Mouse (Mus musculus) midbrain, embryonic 11.5 days (tissue): ENCODE results near the gene Tsfm. TPM values are rescaled to one million over a fixed set of nuclear protein-coding genes. Genes with fewer than 3 reads are reported as not detected.

Experiments used
- ATAC-seq: fragments of 200-750 bp; cut with Nextera tagmentation; 2 replicates; pipeline ENCODE4 v1.8.0; 2017; ENCODE audit warnings: moderate TSS enrichment, moderate library complexity; ENCODE audit not compliant: low FRiP score
- DNase-seq: peaks from one replicate; pipeline ENCODE4 v3.0.0; 2015; ENCODE audit warnings: low spot score; ENCODE audit errors: missing footprints
- H3K27ac ChIP-seq: fragments of 300-500 bp; sonication (generic); 2 replicates; pipeline ENCODE4 v1.5.1; 2014; ENCODE audit warnings: low read depth, low read length
- H3K27me3 ChIP-seq: fragments of 300-500 bp; sonication (generic); 2 replicates; pipeline ENCODE4 v1.6.1; 2014; ENCODE audit warnings: mild to moderate bottlenecking, low read length, moderate library complexity, mixed read lengths; ENCODE audit not compliant: control insufficient read depth, insufficient read depth
- H3K36me3 ChIP-seq: fragments of 300-500 bp; sonication (generic); 2 replicates; pipeline ENCODE4 v1.6.1; 2014; ENCODE audit warnings: mild to moderate bottlenecking, low read length, moderate library complexity, mixed read lengths; ENCODE audit not compliant: control insufficient read depth, insufficient read depth
- H3K4me1 ChIP-seq: fragments of 300-500 bp; sonication (generic); 2 replicates; pipeline ENCODE4 v1.6.1; 2014; ENCODE audit warnings: low read length; ENCODE audit not compliant: control insufficient read depth, insufficient read depth
- H3K4me2 ChIP-seq: fragments of 300-500 bp; sonication (generic); 2 replicates; pipeline ENCODE4 v1.6.1; 2014; ENCODE audit warnings: mild to moderate bottlenecking, moderate library complexity
- H3K4me3 ChIP-seq: fragments of 300-500 bp; sonication (generic); 2 replicates; pipeline ENCODE4 v1.5.1; 2014; ENCODE audit warnings: low read depth, low read length
- H3K9ac ChIP-seq: fragments of 300-500 bp; sonication (generic); 2 replicates; pipeline ENCODE4 v1.6.1; 2014; ENCODE audit warnings: low read length
- H3K9me3 ChIP-seq: fragments of 300-500 bp; sonication (generic); 2 replicates; pipeline ENCODE4 v1.6.1; 2016; ENCODE audit warnings: low read length; ENCODE audit not compliant: control insufficient read depth
- WGBS: fragments of 180-500 bp; shearing (Covaris S2); extraction: QIAGEN DNeasy Blood & Tissue Kit; methylation state at CpG from one replicate; pipeline ENCODE4 v1.1.7; 2014; 5-methylcytosine and 5-hydroxymethylcytosine counted together
- polyA plus RNA-seq: library from polyadenylated mRNA; unstranded; fragments of >200 nt; fragmentation: Nextera tagmentation; extraction: Ambion mirVana; gene quantifications from 2 replicates; pipeline ENCODE4 v1.2.1, GENCODE M21; 2014

The Tsfm gene
- polyA plus RNA-seq, 1 experiment from 2014 or later: 80.7 TPM

- Histone ChIP-seq H3K9me3 (no peaks in the 10 kb centered on the region), H3K27me3 (no peaks in the 10 kb centered on the region), H3K4me2 (no peak overlapping the region), H3K36me3 (no peaks in the 10 kb centered on the region), H3K4me3 (no peak overlapping the region), H3K9ac (no peak overlapping the region), H3K4me1 (no peaks in the 10 kb centered on the region), H3K27ac (no peak overlapping the region)
- ATAC-seq: no peak
- whole genome bisulfite sequencing: 82% methylated on average over 12 of the region's 12 CpGs
- DNase-seq: no peak
Measured at GRCm38 (mm10) chr10:127036273-127036672, 5.6 kb upstream of the Tsfm start.

- no peaks in the 10 kb centered on the region for H3K9me3 ChIP-seq
- WGBS: 81% methylated on average over 8 of the region's 8 CpGs
Measured at GRCm38 (mm10) chr10:127033301-127033741, 2.7 kb upstream of the Tsfm start.

GRCm38 (mm10) chr10:127018422-127018821 lies 12.2 kb downstream of the Tsfm start:
- Histone ChIP-seq H3K36me3 (no peaks in the 10 kb centered on the region; the same call in none of the 2 replicates), H3K27me3 (no peaks in the 10 kb centered on the region), H3K27ac (no peak overlapping the region), H3K4me2 (no peak overlapping the region), H3K9ac (no peak overlapping the region), H3K9me3 (no peaks in the 10 kb centered on the region), H3K4me3 (no peak overlapping the region), H3K4me1 (no peaks in the 10 kb centered on the region)
- DNase-seq (peak; percentile 41), ATAC-seq (no peak)
- 81% methylated on average over 16 of the region's 16 CpGs for WGBS

More at GRCm38 (mm10) chr10:127033301-127033741, 2.7 kb upstream of the Tsfm start:
- ATAC-seq: no peak
- H3K27ac ChIP-seq: no peak overlapping the region
- no peak overlapping the region for H3K4me2 ChIP-seq
- H3K27me3 ChIP-seq: no peaks in the 10 kb centered on the region
- H3K4me1 ChIP-seq: peaks cover 4% of the 10 kb centered on the region; the same call in 1 of the 2 replicates
- peak; percentile 57 for DNase-seq
- no peak overlapping the region for H3K9ac ChIP-seq
- peaks cover 2% of the 10 kb centered on the region for H3K36me3 ChIP-seq
- H3K4me3 ChIP-seq: no peak overlapping the region

GRCm38 (mm10) chr10:127017071-127017470 lies 13.6 kb downstream of the Tsfm start:
- Histone ChIP-seq H3K27ac (no peak overlapping the region), H3K4me3 (no peak overlapping the region), H3K9me3 (no peaks in the 10 kb centered on the region), H3K4me2 (no peak overlapping the region), H3K9ac (no peak overlapping the region), H3K4me1 (no peaks in the 10 kb centered on the region), H3K27me3 (no peaks in the 10 kb centered on the region), H3K36me3 (no peaks in the 10 kb centered on the region; the same call in 1 of the 2 replicates)
- ATAC-seq (no peak), DNase-seq (peak; percentile 81)
- WGBS: 20% methylated on average over 2 of the region's 2 CpGs

GRCm38 (mm10) chr10:127016488-127016887 lies 14.2 kb downstream of the Tsfm start:
- WGBS: 59% methylated on average over 5 of the region's 5 CpGs
- Histone ChIP-seq H3K4me3 (no peak overlapping the region), H3K36me3 (no peaks in the 10 kb centered on the region), H3K27me3 (no peaks in the 10 kb centered on the region), H3K9ac (no peak overlapping the region), H3K4me2 (no peak overlapping the region), H3K4me1 (no peaks in the 10 kb centered on the region), H3K9me3 (no peaks in the 10 kb centered on the region), H3K27ac (no peak overlapping the region)
- DNase-seq (peak; percentile 76), ATAC-seq (no peak)

GRCm38 (mm10) chr10:127003806-127004205 lies 26.8 kb downstream of the Tsfm start:
- ATAC-seq (no peak), DNase-seq (no peak)
- Histone ChIP-seq H3K4me1 (no peaks in the 10 kb centered on the region), H3K36me3 (peaks cover 5% of the 10 kb centered on the region; the same call in 1 of the 2 replicates), H3K27ac (no peak overlapping the region), H3K4me3 (no peak overlapping the region), H3K9ac (no peak overlapping the region), H3K9me3 (no peaks in the 10 kb centered on the region), H3K4me2 (no peak overlapping the region), H3K27me3 (no peaks in the 10 kb centered on the region)
- WGBS: 69% methylated on average over 7 of the region's 7 CpGs

- DNase-seq (no peak), ATAC-seq (no peak)
- 87% methylated on average over 8 of the region's 8 CpGs for WGBS
- Histone ChIP-seq H3K27ac (no peak overlapping the region), H3K4me1 (no peaks in the 10 kb centered on the region), H3K27me3 (no peaks in the 10 kb centered on the region), H3K4me2 (no peak overlapping the region), H3K4me3 (no peak overlapping the region), H3K9me3 (no peaks in the 10 kb centered on the region), H3K36me3 (peaks cover 5% of the 10 kb centered on the region; the same call in 1 of the 2 replicates), H3K9ac (no peak overlapping the region)
Measured at GRCm38 (mm10) chr10:127003334-127003733, 27.3 kb downstream of the Tsfm start.

GRCm38 (mm10) chr10:127002765-127003164 lies 27.9 kb downstream of the Tsfm start:
- H3K9me3 ChIP-seq: no peaks in the 10 kb centered on the region
- no peaks in the 10 kb centered on the region for H3K27me3 ChIP-seq
- H3K4me1 ChIP-seq: no peaks in the 10 kb centered on the region
- H3K27ac ChIP-seq: no peak overlapping the region
- H3K9ac ChIP-seq: no peak overlapping the region
- no peak for DNase-seq
- H3K4me3 ChIP-seq: no peak overlapping the region
- WGBS: 92% methylated on average over 5 of the region's 5 CpGs
- H3K36me3 ChIP-seq: peaks cover 5% of the 10 kb centered on the region; the same call in 1 of the 2 replicates
- H3K4me2 ChIP-seq: no peak overlapping the region
- no peak for ATAC-seq

GRCm38 (mm10) chr10:127002056-127002455 lies 28.6 kb downstream of the Tsfm start:
- peaks cover 8% of the 10 kb centered on the region for H3K36me3 ChIP-seq
- no peak for ATAC-seq

More at GRCm38 (mm10) chr10:127002056-127002455, 28.6 kb downstream of the Tsfm start:
- DNase-seq: no peak
- H3K4me1 ChIP-seq: no peaks in the 10 kb centered on the region
- H3K9ac ChIP-seq: no peak overlapping the region
- no peak overlapping the region for H3K4me3 ChIP-seq
- no peaks in the 10 kb centered on the region for H3K27me3 ChIP-seq
- no peak overlapping the region for H3K4me2 ChIP-seq
- WGBS: 86% methylated on average over 1 of the region's 1 CpGs
- H3K27ac ChIP-seq: no peak overlapping the region
- H3K9me3 ChIP-seq: no peaks in the 10 kb centered on the region
